Mouse (Mus musculus) gastrocnemius, postnatal 36 days (tissue): ENCODE results near the gene Sorcs2. TPM values are rescaled to one million over a fixed set of nuclear protein-coding genes. Genes with fewer than 3 reads are reported as not detected.

Experiments
- DNase-seq, 2 experiments: peaks; one replicate each; pipeline ENCODE4 v3.0.0; 2022
- intact Hi-C: fragments of 180-260 bp; cut with DNase I; formaldehyde crosslinking; loops from one replicate; pipeline ENCODE4 v1.15.1; 2025
- total RNA-seq, 2 experiments: library from RNA; stranded (reverse); gene quantifications; 2 replicates each; pipeline ENCODE4 v1.2.3; 2021

The Sorcs2 gene
- total RNA-seq, 2 experiments from 2014 or later = 3.4 to 3.5 TPM

GRCm38 (mm10) chr5:36103483-36103882 is 294.5 kb downstream of the Sorcs2 start:
- no peak for DNase-seq
- intact Hi-C loops = no loop called here

- intact Hi-C loops = no loop called here
- DNase-seq = no peak
Observed at GRCm38 (mm10) chr5:36101129-36101528, 296.8 kb downstream of the Sorcs2 start.

DNA sequence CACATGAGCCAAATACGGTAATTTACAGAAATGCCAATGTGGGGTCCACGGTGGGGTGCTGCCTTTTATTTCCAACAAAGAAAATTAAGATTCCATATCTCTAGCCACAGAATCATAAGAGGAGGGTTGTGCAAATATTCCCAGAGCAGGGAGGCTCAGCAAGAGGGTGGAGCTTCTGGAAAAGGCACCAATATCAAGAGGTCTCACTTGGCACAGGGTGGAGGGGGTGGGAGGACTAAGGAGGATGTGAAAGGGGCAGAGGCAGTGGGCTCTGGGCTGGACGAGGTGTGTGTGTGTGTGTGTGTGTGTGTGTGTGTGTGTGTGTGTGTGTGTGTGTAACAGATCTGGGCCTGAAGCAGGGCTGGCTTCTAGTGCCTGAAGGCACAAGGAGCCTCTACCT is 297.5 kb downstream of the Sorcs2 start:
- DNase-seq = no peak
- intact Hi-C loops = no loop called here

- intact Hi-C loops = no loop called here
- no peak for DNase-seq
Observed at GRCm38 (mm10) chr5:36099662-36100061, 298.3 kb downstream of the Sorcs2 start.

GRCm38 (mm10) chr5:36096046-36096445 is 301.9 kb downstream of the Sorcs2 start:
- no peak for DNase-seq

GRCm38 (mm10) chr5:36090036-36090435 is 307.9 kb downstream of the Sorcs2 start:
- intact Hi-C loops = no loop called here
- no peak for DNase-seq

More at GRCm38 (mm10) chr5:36096046-36096445, 301.9 kb downstream of the Sorcs2 start:
- intact Hi-C loops = no loop called here

- no peak for DNase-seq
Observed at GRCm38 (mm10) chr5:36089243-36089642, 308.7 kb downstream of the Sorcs2 start.

DNA sequence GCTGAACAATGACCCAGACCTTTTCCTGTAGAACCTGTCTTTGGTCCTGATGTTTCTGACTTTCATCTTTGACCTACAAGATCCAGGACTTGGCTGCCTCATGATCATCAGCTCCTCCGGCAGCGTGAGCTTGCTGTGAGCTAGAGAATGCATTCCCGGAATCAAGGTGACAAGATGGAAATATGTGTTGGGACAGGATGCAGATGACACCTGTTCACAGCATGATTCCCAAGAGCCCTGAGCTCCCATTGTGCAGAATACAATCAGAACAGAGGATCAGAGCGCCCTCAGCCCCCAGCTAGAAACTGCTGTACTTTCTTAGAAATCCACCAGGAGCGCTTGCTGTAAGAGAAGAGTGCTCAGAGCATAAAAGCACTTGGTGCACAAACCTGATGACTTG is 311.0 kb downstream of the Sorcs2 start:
- intact Hi-C loops = no loop called here
- no peak for DNase-seq

More at GRCm38 (mm10) chr5:36089243-36089642, 308.7 kb downstream of the Sorcs2 start:
- intact Hi-C loops = no loop called here

GRCm38 (mm10) chr5:36085621-36086020 is 312.3 kb downstream of the Sorcs2 start:
- DNase-seq = no peak
- intact Hi-C loops = no loop called here

DNA sequence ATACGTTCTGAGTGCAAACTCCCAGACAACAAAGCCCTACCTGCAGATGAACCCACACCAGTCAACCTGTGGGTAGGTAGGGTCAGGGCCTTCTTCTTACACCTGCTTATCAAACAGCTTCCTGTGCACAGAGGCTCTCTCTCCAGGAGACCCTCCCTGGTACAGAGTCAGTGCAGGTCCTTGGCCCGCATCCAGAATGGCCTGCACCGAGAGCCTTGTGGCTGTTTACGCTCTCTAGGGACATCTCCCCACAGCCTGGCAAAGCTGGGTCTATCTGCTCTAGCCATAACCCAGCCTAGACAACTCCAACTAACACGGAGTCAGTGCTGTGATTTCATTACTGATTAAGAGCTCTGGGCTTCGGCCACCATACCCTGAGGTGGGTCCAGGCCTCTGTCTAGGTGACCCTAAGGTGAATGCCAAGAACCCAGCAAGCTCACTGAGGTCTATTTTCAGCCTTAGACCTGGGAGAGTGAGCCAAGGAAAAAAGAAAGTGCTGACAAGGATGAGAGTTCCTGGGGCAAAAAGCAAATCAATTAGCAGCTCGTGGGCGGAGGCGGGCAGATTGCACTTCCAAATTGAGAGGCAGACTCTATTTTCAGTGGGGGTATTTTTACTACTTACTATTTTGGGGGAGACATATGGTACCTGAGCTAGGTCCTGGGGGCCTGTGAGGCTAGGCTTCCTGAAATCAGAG is 313.9 kb downstream of the Sorcs2 start:
- intact Hi-C loops = no loop called here
- DNase-seq = no peak

GRCm38 (mm10) chr5:36081021-36081420 is 316.9 kb downstream of the Sorcs2 start:
- intact Hi-C loops = no loop called here
- no peak for DNase-seq

GRCm38 (mm10) chr5:36075172-36076074 is 322.5 kb downstream of the Sorcs2 start:
- DNase-seq = peak; percentile 36 to 51

DNA sequence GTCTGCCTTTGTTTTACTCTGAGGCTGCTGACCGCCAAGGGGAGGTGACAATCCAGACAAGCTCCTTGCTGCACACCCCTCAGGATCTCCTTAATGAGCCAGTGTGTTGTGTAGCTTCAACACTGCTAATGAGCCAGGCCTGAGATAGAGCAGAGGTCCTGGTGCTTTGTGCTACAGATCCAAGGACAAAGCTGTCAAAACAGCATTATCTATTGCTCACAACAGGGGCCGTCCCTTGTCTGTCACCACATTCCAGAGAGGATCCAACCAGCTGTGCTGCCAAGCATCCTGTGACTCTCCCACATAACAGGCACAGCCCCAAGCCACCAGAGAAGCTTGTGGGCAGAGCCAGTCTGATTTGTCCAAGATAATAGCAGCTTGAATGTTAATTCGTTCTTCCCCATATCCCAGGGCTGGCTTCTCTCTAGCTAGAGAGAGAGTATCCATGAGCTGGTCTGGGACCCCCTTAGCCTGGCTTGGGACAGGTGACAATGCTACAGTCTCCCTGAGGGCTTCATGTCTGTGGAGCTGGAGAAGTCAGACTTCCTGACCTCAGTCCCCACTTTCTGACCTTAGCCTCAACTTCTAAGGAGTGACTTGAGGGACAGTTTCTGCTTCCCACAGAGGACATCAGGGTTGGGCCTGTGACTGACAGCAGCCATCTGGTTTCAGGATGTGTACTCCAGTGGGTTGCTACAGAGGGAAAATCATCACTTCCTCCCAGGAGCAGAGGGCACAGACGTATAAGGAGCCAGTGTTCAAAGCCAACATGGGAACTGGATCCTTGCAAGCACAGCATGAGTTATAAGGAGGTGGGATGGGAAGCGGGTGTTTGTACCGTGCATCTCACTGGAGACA is 328.2 kb downstream of the Sorcs2 start:
- no peak for DNase-seq
- intact Hi-C loops = no loop called here

More at GRCm38 (mm10) chr5:36075172-36076074, 322.5 kb downstream of the Sorcs2 start:
- intact Hi-C loops = no loop called here

GRCm38 (mm10) chr5:36067651-36068181 is 330.2 kb downstream of the Sorcs2 start:
- DNase-seq = no peak
- intact Hi-C loops = no loop called here

GRCm38 (mm10) chr5:36057804-36058322 is 340.1 kb downstream of the Sorcs2 start:
- no peak for DNase-seq
- intact Hi-C loops = no loop called here

DNA sequence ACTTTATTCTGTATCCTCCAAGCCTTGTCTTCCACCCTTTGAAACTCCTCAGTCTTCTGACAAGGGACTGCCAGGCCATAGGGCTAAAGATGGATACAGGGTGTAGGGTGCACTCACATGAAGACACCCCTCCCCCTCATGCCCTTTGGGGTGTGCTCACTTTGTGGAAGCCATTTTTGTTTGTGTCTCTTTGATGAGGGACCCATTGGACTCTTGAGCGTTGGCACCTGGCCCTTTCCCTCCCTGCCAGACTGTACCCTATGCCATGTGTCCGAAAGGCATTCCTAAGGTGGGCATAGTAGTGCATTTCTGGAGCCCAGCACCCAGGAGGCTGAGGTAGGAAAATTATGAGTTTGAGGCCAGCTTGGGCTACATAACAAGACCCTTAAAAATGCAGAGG is 341.0 kb downstream of the Sorcs2 start:
- intact Hi-C loops = no loop called here
- DNase-seq = no peak

DNA sequence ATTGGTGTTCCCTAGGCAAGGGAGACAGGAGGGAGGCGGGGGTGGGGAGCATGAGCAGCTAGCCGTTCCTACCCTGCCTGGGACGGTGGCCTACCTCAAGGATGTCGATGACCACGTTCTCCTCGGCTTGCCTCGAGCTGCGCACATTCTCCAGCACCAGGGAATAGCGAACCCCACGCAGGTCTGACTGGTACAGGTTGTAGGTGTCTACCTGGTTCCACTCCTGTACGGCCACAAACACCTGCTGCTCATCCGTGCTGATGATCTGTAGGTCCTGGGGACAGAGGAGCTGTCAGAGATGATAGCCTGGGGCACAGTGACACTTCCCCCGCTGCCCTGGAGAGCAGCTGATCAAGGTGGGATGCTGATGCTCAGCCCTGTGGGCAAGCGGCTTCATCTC is 342.1 kb downstream of the Sorcs2 start:
- no peak for DNase-seq
- intact Hi-C loops = no loop called here

DNA sequence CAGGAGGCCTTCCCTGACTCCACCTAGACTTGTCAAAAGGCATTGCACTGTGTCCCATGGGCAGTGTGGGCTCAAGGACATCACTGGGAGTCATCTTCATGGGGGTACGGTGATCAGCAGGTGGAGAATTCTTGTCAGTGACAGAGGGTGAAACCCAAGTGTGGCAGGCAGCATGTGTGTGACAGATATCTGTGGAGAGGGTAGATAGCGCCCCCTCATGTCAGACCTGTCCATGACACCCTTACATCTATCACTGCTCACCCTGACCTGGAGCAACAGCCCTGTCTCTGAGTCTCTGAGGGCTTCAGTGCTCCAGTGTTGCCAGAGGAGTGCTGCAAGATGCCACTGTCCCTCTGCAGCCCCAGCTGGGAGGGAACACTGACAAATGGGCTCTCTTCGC is 343.4 kb downstream of the Sorcs2 start:
- DNase-seq = no peak
- intact Hi-C loops = no loop called here

DNA sequence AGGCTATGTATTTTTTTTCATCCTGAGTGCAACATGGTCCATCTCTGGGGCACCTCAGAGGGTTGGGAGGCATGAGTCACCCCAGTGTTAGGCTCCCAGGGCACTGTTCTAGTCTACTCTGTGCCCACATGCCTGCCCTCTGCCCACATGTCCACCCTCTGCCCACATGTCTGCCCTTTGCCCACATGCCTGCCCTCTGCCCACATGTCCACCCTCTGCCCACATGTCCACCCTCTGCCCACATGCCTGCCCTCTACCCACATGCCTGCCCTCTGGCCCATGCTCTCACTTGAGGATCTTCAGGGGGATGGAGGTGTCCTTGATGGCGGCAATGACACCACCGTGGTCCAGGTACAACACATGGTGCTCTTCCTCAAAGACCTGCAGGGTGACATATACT is 354.8 kb downstream of the Sorcs2 start:
- DNase-seq = no peak
- intact Hi-C loops = no loop called here

- intact Hi-C loops = no loop called here
- no peak for DNase-seq
Observed at GRCm38 (mm10) chr5:36041756-36042155, 356.2 kb downstream of the Sorcs2 start.
